8 mouse cellular contexts compared by ENCODE assay signal in the genomic region with DNA sequence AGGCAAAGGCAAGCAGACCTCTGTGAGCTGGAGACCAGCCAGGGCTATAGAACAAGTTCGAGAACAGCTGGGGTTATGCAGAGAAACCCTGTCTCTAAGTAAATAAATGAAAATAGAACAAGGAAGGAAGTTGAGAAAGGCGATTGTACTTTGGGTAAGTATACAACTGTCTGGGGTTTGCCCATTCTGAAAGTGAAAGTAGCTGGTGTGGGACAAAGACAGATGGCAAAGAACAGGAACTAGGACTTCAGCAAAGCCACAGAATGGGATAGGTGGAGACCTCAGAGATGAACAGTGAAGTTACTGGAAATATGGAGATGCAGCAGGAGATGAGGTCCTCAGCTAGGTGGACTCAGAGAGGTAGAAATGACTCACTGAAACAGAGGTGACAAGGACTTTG. TPM values are rescaled to one million over a fixed set of nuclear protein-coding genes. Genes with fewer than 3 reads are reported as not detected.
A peak's percentile ranks its signal among the peaks of the same experiment; 100 is the strongest.
DNase-seq lines count a peak whose midpoint lies in the region; ATAC-seq and TF ChIP-seq lines count a peak whose summit lies in the region.

No protein-coding gene starts in this region.

- TF ChIP-seq POLR2A in heart, adult 2 months (IDR thresholded peaks at IDR 0.05; ENCODE audit: insufficient read depth, low read depth, low read length): no peak

- no peak overlapping the region for H3K4me3 ChIP-seq in heart, adult 2 months
- no peak overlapping the region for H3K4me3 ChIP-seq in liver, embryonic 14.5 days (ENCODE audit: insufficient read depth in 1 of 2, low read depth in 2 of 2, low read length in 2 of 2)
- H3K4me3 ChIP-seq in hindbrain, embryonic 11.5 days (ENCODE audit: low read depth, low read length): no peak overlapping the region

- TF ChIP-seq CTCF in heart, adult 2 months (IDR thresholded peaks at IDR 0.05): no peak
- TF ChIP-seq CTCF in liver, embryonic 14.5 days (IDR thresholded peaks at IDR 0.05; ENCODE audit: low read depth): no peak

- H3K36me3 ChIP-seq in heart, adult 2 months (ENCODE audit: control insufficient read depth, insufficient read depth, low read length): no peaks in the 10 kb centered on the region
- H3K36me3 ChIP-seq in liver, embryonic 14.5 days (replicated peaks; ENCODE audit: control insufficient read depth, insufficient read depth, low read depth): no peaks in the 10 kb centered on the region
- no peaks in the 10 kb centered on the region for H3K36me3 ChIP-seq in splenic B cell, adult 2 months (ENCODE audit: control insufficient read depth, insufficient read depth, low read length, poor library complexity, severe bottlenecking)
- H3K36me3 ChIP-seq in hindbrain, embryonic 11.5 days (ENCODE audit: control insufficient read depth, insufficient read depth, low read length): no peaks in the 10 kb centered on the region

- WGBS in heart, adult 2 months: 18% methylated on average over 2 of the region's 2 CpGs
- WGBS in liver, embryonic 14.5 days (ENCODE audit: insufficient replicate concordance): 4% methylated on average over 2 of the region's 2 CpGs
- WGBS in hindbrain, embryonic 11.5 days: 69% methylated on average over 2 of the region's 2 CpGs

- no peak overlapping the region for H3K27ac ChIP-seq in heart, adult 2 months
- no peak overlapping the region for H3K27ac ChIP-seq in liver, embryonic 14.5 days
- H3K27ac ChIP-seq in hindbrain, embryonic 11.5 days (ENCODE audit: low read depth, low read length): no peak overlapping the region

- no peaks in the 10 kb centered on the region for H3K27me3 ChIP-seq in heart, adult 2 months (ENCODE audit: control insufficient read depth, insufficient read depth, low read length)
- no peaks in the 10 kb centered on the region for H3K27me3 ChIP-seq in liver, embryonic 14.5 days (ENCODE audit: control insufficient read depth, insufficient read depth, low read length)
- H3K27me3 ChIP-seq in splenic B cell, adult 2 months (ENCODE audit: control insufficient read depth, insufficient read depth, low read length, poor library complexity, severe bottlenecking): no peaks in the 10 kb centered on the region
- H3K27me3 ChIP-seq in hindbrain, embryonic 11.5 days (ENCODE audit: control insufficient read depth, insufficient read depth, low read length): no peaks in the 10 kb centered on the region

- intact Hi-C loops in heart, adult 2 months (cut with DNase I): no loop called here
- intact Hi-C loops in heart, postnatal 25 days (cut with DNase I): no loop called here

- no peaks in the 10 kb centered on the region for H3K9me3 ChIP-seq in liver, embryonic 14.5 days (ENCODE audit: control insufficient read depth, low read length)
- no peaks in the 10 kb centered on the region for H3K9me3 ChIP-seq in hindbrain, embryonic 11.5 days (ENCODE audit: control insufficient read depth, low read length)

- peak in 1 of 2 experiments; percentile 45 for DNase-seq in heart, adult 2 months
- DNase-seq in heart, postnatal 25 days (ENCODE audit: low spot score): no peak
- DNase-seq in adrenal gland, postnatal 36 days: peak; percentile 7 to 37
- DNase-seq in liver, embryonic 14.5 days (ENCODE audit: low read depth in 3 of 3, low spot score in 3 of 3): peak in 1 of 3 experiments; percentile 41
- DNase-seq in splenic B cell, adult 2 months (ENCODE audit: low read depth, low spot score): peak; percentile 79
- DNase-seq in hindbrain, embryonic 11.5 days (ENCODE audit: low spot score): no peak
- no peak for DNase-seq in cerebellum, postnatal 36 days
- no peak for DNase-seq in testis, postnatal 14 days (ENCODE audit: low spot score)

- no peaks in the 10 kb centered on the region for H3K79me2 ChIP-seq in heart, adult 2 months (replicated peaks; ENCODE audit: control insufficient read depth, insufficient read depth, low read length)

- H3K4me1 ChIP-seq in heart, adult 2 months (ENCODE audit: control insufficient read depth, insufficient read depth, low read length): peaks cover 2% of the 10 kb centered on the region; the same call in 1 of the 2 replicates
- H3K4me1 ChIP-seq in liver, embryonic 14.5 days (replicated peaks; ENCODE audit: control insufficient read depth in 2 of 2, insufficient read depth in 2 of 2, low read length in 1 of 2): peaks cover 0 to 7% of the 10 kb centered on the region in 2 experiments; a peak in 2 of 4 replicates
- H3K4me1 ChIP-seq in hindbrain, embryonic 11.5 days (replicated peaks; ENCODE audit: control insufficient read depth, insufficient read depth, low read length): no peaks in the 10 kb centered on the region

- no peak for TF ChIP-seq EP300 in heart, adult 2 months (IDR thresholded peaks at IDR 0.05; ENCODE audit: insufficient read depth, low read depth, low read length)
- no peak for TF ChIP-seq EP300 in liver, embryonic 14.5 days (IDR thresholded peaks at IDR 0.05; ENCODE audit: low read depth)

- 0 out of 2 replicates have a peak, but pooled peaks have one; percentile 35 for ATAC-seq in liver, embryonic 14.5 days (ENCODE audit: insufficient read depth)
- ATAC-seq in hindbrain, embryonic 11.5 days (ENCODE audit: low FRiP score): no peak

- H3K9ac ChIP-seq in heart, adult 2 months (ENCODE audit: low read depth, low read length): peak overlapping the region; percentile 30; the same call in 1 of the 2 replicates
- no peak overlapping the region for H3K9ac ChIP-seq in liver, embryonic 14.5 days (replicated peaks)
- no peak overlapping the region for H3K9ac ChIP-seq in hindbrain, embryonic 11.5 days (ENCODE audit: low read depth, low read length)

- H3K4me2 ChIP-seq in liver, embryonic 14.5 days (ENCODE audit: low read depth): peak overlapping the region; percentile 34
- no peak overlapping the region for H3K4me2 ChIP-seq in hindbrain, embryonic 11.5 days (replicated peaks; ENCODE audit: low read depth, low read length)

RNA-seq across cellular contexts. Expression of gene Lair1, which starts 19.8 kb away (rescaled TPM):
- total RNA-seq in heart, adult 2 months (2021): 1 to 10 TPM; 1.0 to 1.7 TPM
- polyA plus RNA-seq in heart, adult 2 months (2012; rRNA removed): 2.1 and 3.3 TPM in 2 replicates
- total RNA-seq in heart, postnatal 25 days (2021): 1 to 10 TPM; 1.1 to 1.3 TPM
- total RNA-seq in adrenal gland, postnatal 36 days (2021): 1 to 10 TPM; 2.2 to 2.4 TPM
- polyA plus RNA-seq in liver, embryonic 14.5 days (2012; rRNA removed): 0.63 and 1.3 TPM in 2 replicates
- polyA plus RNA-seq in liver, embryonic 14.5 days (2014; fragmentation: Nextera tagmentation; extraction: Ambion mirVana): 0.88 and 2.2 TPM in 2 replicates
- polyA plus RNA-seq in hindbrain, embryonic 11.5 days (2014; fragmentation: Nextera tagmentation; extraction: Ambion mirVana): 2.6 and 3.0 TPM in 2 replicates

RNA-seq across cellular contexts. Expression of gene Ttyh1, which starts 36.4 kb away (rescaled TPM):
- 1 to 10 TPM in 1 of 2 experiments, under 1 TPM in 1; 0.91 to 2.6 TPM for total RNA-seq in heart, adult 2 months (2021)
- polyA plus RNA-seq in heart, adult 2 months (2012; rRNA removed): 2.8 and 5.1 TPM in 2 replicates
- total RNA-seq in heart, postnatal 25 days (2021): under 1 TPM; 0.68 to 0.75 TPM
- total RNA-seq in adrenal gland, postnatal 36 days (2021): 1 to 10 TPM; 1.9 to 3.5 TPM
- polyA plus RNA-seq in liver, embryonic 14.5 days (2012; rRNA removed): 0.11 and 0.36 TPM in 2 replicates
- 0.23 and 0.24 TPM in 2 replicates for polyA plus RNA-seq in liver, embryonic 14.5 days (2014; fragmentation: Nextera tagmentation; extraction: Ambion mirVana)
- 61.0 and 66.6 TPM in 2 replicates for polyA plus RNA-seq in hindbrain, embryonic 11.5 days (2014; fragmentation: Nextera tagmentation; extraction: Ambion mirVana)

RNA-seq across cellular contexts. Expression of gene Leng8, which starts 54.0 kb away (rescaled TPM):
- 10 to 100 TPM; 31.2 to 36.4 TPM for total RNA-seq in heart, adult 2 months (2021)
- 263 and 281 TPM in 2 replicates for polyA plus RNA-seq in heart, adult 2 months (2012; rRNA removed)
- total RNA-seq in heart, postnatal 25 days (2021): 10 to 100 TPM; 37.4 to 40.9 TPM
- total RNA-seq in adrenal gland, postnatal 36 days (2021): 10 to 100 TPM; 70.0 to 88.7 TPM
- polyA plus RNA-seq in liver, embryonic 14.5 days (2012; rRNA removed): 52.6 and 61.1 TPM in 2 replicates
- 12.5 and 13.7 TPM in 2 replicates for polyA plus RNA-seq in liver, embryonic 14.5 days (2014; fragmentation: Nextera tagmentation; extraction: Ambion mirVana)
- 45.3 and 54.4 TPM in 2 replicates for polyA plus RNA-seq in hindbrain, embryonic 11.5 days (2014; fragmentation: Nextera tagmentation; extraction: Ambion mirVana)

Comparison
In these comparisons a context has a peak if more than half of its experiments do, and no peak if none do; other contexts are left out.
1. DNase-seq: peak in adrenal gland, postnatal 36 days (2 of 2) and splenic B cell, adult 2 months (single experiment); none in heart, postnatal 25 days (single experiment), hindbrain, embryonic 11.5 days (single experiment), cerebellum, postnatal 36 days (0 of 2) and testis, postnatal 14 days (single experiment).